Mouse (Mus musculus): Measurements from ENCODE around the gene Cnga1. TPM values are rescaled to one million over a fixed set of nuclear protein-coding genes. Genes with fewer than 3 reads are reported as not detected.

The Cnga1 gene
- not detected for total RNA-seq (2022)

DNA sequence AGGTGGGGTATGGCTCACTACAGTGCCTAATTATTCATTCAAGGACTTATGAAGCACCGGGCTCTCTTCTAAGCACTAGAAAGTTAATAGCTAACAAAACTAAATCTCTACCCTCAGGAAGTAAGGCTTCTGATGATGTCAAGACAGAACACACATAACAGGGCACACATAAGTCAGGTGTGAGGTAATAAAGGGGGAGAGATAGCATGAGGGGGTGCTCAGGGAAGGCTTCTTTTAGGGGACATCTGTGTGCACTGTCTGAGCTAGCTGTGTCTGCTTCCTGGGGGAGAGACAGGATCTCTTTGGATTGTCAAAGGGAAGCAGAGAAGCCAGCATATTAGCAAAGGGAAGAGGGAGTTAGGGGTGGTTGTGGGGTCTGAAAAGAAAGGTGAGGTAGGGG is at the start of gene Cnga1:
Gene Cnga1, minus strand, starts transcription at position 101 of the 400 bp plus-strand sequence.
- DNase-seq (ENCODE audit: low spot score) = no peak

DNA sequence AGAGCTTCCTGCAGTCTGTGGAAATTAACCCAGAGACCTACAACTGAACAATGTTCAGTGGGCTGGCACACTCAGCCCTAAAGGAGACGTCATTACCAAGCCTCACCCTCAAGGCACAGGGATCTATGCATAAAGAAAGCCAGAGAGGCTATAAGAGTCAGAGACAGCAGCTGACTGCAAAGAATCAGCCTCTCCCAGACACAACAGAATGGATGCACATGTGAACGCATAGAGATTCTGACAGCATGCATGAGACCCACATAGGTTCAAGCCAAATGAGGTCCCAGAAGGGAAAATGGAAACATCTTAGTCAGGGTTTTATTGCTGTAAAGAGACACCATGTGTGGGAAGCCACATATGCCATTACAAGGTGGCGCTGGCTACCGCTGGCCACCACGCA is 46.4 kb upstream of the Cnga1 start:
- no peak for DNase-seq (ENCODE audit: low spot score)

DNA sequence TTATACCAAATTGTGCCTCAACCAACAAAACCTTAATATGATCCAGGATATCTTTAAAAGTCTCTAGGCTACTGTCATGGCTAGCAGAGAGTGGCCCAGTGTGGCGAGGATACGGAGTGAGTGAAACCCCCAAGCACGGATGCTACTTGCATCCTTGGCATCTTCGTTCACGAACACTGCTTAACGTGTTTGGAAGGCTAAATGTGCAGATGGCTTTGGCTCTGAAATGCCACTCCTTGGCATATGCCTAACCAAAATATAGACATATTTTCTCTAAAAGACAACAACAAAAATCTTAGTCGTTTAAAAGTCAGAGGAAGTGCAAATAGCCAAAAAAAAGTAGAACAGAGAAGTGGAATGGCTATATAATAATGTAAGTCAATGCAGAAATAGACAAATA is 45.5 kb upstream of the Cnga1 start:
- DNase-seq (ENCODE audit: low spot score) = no peak

- no peak for DNase-seq (ENCODE audit: low spot score)
These were observed 37.4 kb upstream of the Cnga1 start for GRCm38 (mm10) chr5:72681451-72681850.

DNA sequence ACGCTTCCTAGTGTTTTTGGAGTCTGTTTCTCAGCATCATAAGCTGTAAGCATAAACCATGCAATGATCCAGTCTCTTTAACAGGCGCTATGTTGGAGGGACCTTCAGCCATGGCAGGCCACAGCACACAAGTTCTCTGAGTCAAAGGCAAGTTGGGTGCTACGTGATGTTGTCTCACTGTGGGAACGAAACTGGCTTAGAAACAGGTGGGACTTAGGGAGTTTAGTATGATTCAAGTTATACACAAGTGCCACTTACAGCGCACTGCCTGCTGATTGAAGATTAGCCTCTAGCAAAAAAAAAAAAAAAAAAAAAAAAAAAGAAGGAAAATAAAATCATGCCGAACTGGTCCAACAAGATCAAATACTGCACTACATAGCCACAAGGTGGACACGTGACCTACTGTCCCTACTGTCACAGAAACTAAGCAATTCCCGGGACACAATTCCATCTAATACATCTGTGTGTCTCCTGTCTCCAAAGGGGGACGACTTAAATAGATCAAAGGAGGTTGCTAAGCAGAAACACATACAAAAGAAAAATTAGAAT is 31.0 kb upstream of the Cnga1 start:
- DNase-seq (ENCODE audit: low spot score) = no peak

DNA sequence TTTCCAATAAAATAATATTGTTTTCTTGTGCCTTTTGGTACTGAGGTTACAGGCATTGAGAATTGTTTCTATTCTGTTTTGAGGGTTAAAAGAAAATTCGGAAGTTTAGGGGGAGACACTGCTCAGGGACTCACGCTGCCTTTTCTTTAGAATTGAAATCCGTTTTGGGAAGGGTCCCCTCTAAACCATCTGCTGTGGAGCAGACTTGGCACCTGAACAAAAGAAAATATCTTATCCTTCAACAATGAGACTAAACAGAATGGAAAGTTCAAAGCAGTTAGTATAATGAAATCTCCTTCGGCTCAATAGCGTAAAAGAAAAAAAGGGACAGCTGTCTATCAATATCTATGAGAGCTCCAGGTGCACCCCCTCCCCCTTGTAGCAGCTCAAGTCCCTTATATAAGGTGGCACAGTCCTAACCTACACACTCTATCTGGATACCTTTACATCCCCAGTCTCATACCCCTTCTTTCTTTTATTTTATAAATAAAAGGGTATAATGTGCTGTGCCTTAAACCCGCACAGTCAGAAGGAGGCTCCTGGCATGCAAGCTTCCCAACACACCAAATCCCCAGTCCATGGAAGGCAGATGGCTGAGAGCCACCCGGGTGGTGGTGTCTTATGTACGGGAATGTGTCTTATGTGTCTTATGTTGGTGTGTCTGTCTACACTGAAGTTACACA is 27.1 kb upstream of the Cnga1 start:
- no peak for DNase-seq (ENCODE audit: low spot score)

- DNase-seq (ENCODE audit: low spot score) = no peak
These were observed 24.3 kb upstream of the Cnga1 start for GRCm38 (mm10) chr5:72668351-72668750.

DNA sequence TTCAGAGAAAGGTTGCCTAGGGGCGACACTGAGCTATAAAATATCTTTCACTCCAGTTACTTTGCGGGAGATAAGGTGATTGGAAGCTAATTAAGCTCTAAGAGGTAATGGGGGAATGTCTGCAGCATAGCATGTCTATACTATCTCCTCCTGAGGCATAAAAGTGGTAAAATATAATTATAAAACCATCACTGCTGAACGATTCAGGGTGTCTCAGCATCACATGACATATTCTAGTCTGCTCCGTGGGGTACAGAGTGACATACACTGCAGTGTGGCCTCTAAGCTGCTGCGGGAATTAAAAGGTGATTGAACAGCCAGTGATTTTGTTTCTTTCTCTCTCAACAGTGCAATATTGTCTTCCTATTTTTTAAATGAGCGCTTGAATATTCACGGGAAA is 22.4 kb upstream of the Cnga1 start:
- DNase-seq (ENCODE audit: low spot score) = no peak

DNA sequence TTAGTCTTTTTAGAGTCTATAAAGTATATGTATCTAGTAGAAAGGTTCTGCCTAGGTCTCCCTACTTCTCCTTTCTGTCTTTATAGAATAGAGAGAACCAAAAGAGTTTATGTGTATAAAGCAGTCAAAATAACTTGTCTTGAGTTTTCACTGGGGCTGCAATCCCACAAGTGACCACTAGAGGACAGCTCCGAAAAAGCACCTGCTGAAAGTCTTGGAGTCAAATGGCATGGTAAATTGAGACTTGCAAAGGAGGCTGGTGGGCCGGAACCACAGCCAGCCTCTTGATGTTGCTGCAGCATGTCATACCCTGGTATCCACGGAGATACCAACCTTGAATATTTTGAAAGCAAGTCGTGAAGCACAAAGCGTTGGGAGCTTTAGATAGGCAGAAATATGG is 21.2 kb upstream of the Cnga1 start:
- DNase-seq (ENCODE audit: low spot score) = peak; percentile 20

DNA sequence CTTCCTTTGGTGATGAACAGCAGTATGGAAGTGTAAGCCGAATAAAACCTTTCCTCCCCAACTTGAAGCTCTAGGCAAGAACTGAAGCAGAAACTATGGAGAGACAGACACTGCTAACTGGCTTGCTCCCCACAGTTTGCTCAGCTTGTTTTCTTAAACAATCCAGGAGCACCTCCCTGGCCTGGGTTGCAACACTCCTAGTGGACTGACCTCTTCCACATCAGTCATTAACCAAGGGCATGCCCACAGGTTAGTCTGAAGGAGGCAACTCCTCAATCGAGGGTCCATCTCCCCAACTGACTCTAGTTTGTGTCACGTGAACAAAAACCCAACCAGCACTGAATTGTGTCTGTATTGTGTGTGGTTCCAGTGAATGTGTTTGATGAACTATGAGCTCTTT is 20.8 kb upstream of the Cnga1 start:
- DNase-seq (ENCODE audit: low spot score) = no peak

GRCm38 (mm10) chr5:72664126-72664525 is 20.1 kb upstream of the Cnga1 start:
- no peak for DNase-seq (ENCODE audit: low spot score)

- DNase-seq (ENCODE audit: low spot score) = no peak
These were observed 17.1 kb upstream of the Cnga1 start for GRCm38 (mm10) chr5:72661051-72661781.

DNA sequence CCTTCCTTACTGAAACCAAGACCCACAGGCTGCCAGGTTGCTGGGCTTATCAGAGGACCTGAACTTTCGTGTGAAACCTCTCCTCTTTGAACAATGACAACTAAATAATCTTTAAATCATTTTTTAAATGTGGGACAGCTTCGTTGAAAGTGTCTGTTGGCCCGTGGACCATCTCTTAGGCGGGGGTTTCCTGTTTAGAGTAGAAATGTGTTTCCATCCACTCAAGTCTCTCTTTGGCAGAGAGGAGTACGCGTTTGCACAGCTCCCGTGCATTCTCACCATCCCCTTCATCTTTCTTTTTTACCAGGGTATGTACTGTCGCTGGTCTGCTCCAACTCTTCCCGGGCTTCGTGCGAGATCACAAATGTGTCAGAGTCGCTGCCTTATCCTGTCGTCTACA is 14.3 kb upstream of the Cnga1 start:
- DNase-seq (ENCODE audit: low spot score) = no peak

- no peak for DNase-seq (ENCODE audit: low spot score)
These were observed 12.3 kb upstream of the Cnga1 start for GRCm38 (mm10) chr5:72656270-72656791.

DNA sequence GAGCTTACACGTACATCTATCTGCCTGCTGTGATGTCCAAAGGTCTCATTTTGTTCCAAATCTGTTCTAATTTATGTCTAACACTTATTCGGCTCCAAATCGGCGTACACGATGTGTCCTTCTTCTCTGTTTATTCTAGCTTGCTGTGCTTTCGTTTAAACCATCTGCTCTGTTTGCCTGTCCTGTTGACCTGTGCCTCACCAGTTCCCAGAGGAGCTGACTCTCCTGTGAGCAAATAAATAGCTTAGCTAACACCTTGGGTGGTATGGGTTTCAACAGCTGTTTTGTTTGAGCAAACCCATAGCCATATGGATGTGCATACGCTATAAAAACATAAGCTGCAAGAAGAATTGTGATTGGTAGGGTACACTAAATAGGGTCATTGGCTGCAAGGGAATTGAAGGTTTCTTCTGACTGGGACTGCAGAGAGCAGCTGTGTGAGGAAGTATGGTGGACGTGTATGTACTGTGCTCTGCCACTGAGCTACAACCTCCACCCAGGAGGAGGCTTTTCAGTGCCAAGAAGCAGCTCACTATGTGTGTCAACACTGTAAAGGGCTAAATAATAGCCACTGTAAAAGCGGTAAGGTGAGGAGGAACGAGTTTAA is 9.1 kb upstream of the Cnga1 start:
- DNase-seq (ENCODE audit: low spot score) = no peak

DNA sequence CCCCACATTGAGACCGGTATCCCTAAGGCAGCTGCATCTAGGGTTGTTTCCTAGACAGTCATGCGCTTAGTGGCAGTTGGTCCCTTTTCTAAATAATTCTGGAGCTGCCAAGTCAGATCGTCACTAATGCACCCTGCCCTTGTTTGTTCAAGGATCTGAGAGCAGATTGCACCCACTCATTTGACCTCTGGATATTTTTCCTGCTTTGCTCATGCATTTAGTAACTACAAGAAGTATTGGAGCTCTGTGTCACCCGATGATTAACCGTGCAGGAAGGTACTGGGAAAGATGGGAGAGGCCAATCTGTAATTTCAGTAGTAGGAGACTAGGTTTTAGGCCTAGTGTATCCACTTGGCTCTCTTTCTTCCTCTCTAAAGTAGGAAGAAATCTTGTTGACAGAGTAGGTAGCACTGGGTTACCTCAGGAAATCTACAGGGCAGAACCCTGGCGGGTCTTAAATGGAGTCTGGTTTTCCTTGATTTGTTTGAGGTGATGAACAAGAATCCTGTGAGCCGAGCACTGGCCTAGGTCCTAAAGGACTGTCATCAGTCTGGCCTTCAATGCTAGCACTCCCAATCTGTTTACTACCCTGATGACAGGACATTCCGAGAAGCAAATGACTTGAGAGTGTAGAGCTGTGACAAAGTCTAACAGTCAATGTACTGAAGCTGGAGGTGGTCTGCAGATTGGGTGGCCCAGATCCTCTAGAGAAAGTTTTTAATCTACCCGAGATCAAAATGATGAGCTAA is 5.1 kb upstream of the Cnga1 start:
- DNase-seq (ENCODE audit: low spot score) = no peak

DNA sequence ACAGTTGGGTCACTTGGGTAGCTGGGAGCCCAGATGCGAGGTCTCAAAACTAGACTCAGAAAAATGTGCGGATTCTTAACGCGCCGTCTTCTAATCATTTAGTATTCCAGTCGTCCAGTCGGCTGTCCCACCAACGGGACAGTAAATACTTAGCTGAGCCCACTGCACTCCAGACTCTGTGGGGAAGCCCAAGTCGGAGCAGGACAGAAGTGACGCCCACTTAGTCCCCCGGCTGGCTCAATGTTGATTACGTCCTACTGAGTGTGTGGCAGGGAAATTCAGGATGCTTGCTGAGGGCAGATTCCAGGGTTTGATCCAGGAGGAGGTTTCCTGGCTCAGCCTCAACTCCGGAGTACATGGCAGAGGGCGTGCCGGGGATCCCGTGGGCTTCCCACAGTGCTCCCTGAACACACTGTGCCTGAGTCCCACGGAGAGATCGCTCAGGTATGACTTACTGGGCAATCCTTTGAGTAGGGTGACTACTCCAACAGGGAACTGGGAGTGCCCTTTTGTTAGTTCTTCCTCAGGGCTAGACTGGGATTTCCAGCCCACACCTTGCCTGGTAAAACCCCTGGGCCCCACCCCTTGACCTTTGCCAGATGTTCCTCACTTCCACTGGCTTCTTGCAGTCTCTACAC is 4.0 kb upstream of the Cnga1 start:
- no peak for DNase-seq (ENCODE audit: low spot score)

GRCm38 (mm10) chr5:72647418-72647907 is 3.4 kb upstream of the Cnga1 start, which contains the start of gene Nipal1:
Nipal1 (plus strand) TSS chr5:72647795.
- DNase-seq (ENCODE audit: low spot score) = no peak

DNA sequence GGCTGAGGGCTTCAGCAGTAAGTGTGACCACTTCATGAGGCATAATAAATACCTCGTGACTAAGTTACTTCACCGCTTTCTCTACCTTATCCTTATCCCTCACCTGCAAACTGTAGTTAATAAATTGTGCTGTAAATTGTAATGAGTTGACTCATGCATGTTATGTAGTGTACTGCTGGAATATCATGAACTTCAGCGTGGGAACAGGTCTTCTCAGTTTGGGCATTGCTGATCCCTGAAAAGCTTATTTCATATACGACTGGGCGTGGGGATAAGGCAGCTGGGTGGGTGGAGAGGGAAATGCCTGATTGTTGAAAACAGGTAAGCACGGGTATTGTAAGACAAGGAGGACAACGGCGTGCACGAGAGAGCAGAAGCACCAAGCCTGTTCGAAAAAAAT is 2.9 kb upstream of the Cnga1 start:
- DNase-seq (ENCODE audit: low spot score) = no peak

GRCm38 (mm10) chr5:72646131-72646530 is 2.1 kb upstream of the Cnga1 start:
- no peak for DNase-seq (ENCODE audit: low spot score)

- DNase-seq (ENCODE audit: low spot score) = no peak
These were observed 420 bp downstream of the Cnga1 start for GRCm38 (mm10) chr5:72643655-72644054.
